Mouse (Mus musculus) kidney, adult 2 months (tissue): ENCODE data around the gene Eif2ak1. TPM values are rescaled to one million over a fixed set of nuclear protein-coding genes. Genes with fewer than 3 reads are reported as not detected.

Source experiments
- DNase-seq: peaks from one replicate; pipeline ENCODE4 v3.0.0; 2021
- H3K27ac ChIP-seq: fragments of 200-500 bp; 2 replicates; pipeline ENCODE4 v1.5.1; 2012; ENCODE audit warnings: low read depth, low read length, control low read depth, inconsistent platforms; ENCODE audit not compliant: insufficient read depth
- H3K27me3 ChIP-seq: fragments of 200-500 bp; replicated peaks from 2 replicates; pipeline ENCODE4 v1.6.1; 2012; ENCODE audit warnings: mild to moderate bottlenecking, moderate library complexity, low read length, inconsistent platforms; ENCODE audit not compliant: control insufficient read depth, insufficient read depth
- H3K36me3 ChIP-seq: fragments of 200-500 bp; 2 replicates; pipeline ENCODE4 v1.6.1; 2012; ENCODE audit warnings: mild to moderate bottlenecking, moderate library complexity, low read length, inconsistent platforms; ENCODE audit not compliant: control insufficient read depth, insufficient read depth
- H3K4me1 ChIP-seq: fragments of 200-500 bp; 2 replicates; pipeline ENCODE4 v1.6.1; 2011; ENCODE audit warnings: low read length; ENCODE audit not compliant: control insufficient read depth, insufficient read depth
- H3K4me3 ChIP-seq: fragments of 200-500 bp; 2 replicates; pipeline ENCODE4 v1.5.1; 2011; ENCODE audit warnings: mild to moderate bottlenecking, low read depth, low read length, control low read depth; ENCODE audit not compliant: insufficient read depth
- CTCF ChIP-seq: fragments of 200-500 bp; conservative IDR thresholded peaks from 2 replicates; pipeline ENCODE4 v1.5.1; 2011; ENCODE audit warnings: low read depth, mild to moderate bottlenecking, control low read depth, low read length, moderate library complexity, mixed read lengths; ENCODE audit not compliant: insufficient read depth, insufficient read length
- POLR2A ChIP-seq: fragments of 200-500 bp; IDR thresholded peaks from one replicate; pipeline ENCODE4 v1.6.1; 2011; ENCODE audit warnings: low read depth, low read length, control low read depth
- WGBS: fragments of 180-500 bp; shearing (Covaris S2); methylation state at CpG from one replicate; pipeline ENCODE4 v1.1.7; 2018; 5-methylcytosine and 5-hydroxymethylcytosine counted together
- polyA plus RNA-seq: library from polyadenylated mRNA; depleted of rRNA; stranded (reverse); fragments of >200 nt; gene quantifications from 2 replicates; pipeline ENCODE4 v1.2.3, GENCODE M21; 2012; rRNA removed

The Eif2ak1 gene
- polyA plus RNA-seq, 1 experiment: 29.9 TPM

DNA sequence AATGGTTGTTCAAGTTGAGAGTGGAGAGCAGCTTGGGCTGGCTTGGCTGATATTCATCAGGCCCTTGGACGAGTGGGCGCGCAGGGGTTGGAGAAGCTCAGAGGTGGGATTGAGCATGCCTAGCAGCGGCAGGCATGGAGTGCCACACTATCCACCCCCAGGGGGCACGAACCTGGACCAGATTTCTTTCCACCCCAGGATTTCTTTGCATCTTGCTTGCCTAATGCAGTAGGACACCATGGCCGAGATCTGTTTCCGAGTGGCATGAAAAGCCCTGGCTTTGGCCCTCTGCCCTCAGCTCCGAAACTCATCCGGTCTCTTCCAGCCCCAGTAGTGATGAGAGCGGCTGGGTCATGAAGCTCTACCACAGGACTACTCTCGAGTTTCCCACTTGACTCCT lies 115.8 kb downstream of the Eif2ak1 start:
- 85% methylated on average over 11 of the region's 11 CpGs for WGBS
- H3K36me3 ChIP-seq: no peaks in the 10 kb centered on the region
- H3K27ac ChIP-seq: no peak overlapping the region
- H3K4me1 ChIP-seq: no peaks in the 10 kb centered on the region
- DNase-seq: no peak
- no peaks in the 10 kb centered on the region for H3K27me3 ChIP-seq
- no peak overlapping the region for H3K4me3 ChIP-seq
- TF ChIP-seq CTCF: no peak
- no peak for TF ChIP-seq POLR2A

DNA sequence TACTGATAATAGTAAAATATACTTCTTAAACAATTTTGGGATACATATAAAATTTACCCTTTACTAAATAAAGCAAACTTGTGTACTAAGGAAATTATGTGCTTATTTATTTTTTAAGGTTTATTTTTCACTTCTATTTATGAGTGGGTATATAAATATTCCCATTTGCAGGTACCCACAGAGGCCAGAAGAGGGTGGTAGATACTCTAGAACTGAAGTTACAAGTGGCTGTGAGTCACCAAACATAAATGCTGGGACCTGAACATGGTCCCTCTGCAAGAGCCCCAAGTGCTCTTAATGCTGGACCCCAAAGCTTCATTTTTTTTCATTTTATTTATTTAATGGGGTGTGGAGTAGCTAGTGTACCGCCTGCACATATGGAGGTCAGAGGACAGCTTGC lies 116.3 kb downstream of the Eif2ak1 start:
- no peaks in the 10 kb centered on the region for H3K4me1 ChIP-seq
- 94% methylated on average over 1 of the region's 1 CpGs for WGBS
- TF ChIP-seq CTCF: no peak
- TF ChIP-seq POLR2A: no peak
- H3K27ac ChIP-seq: no peak overlapping the region
- H3K4me3 ChIP-seq: no peak overlapping the region
- no peak for DNase-seq
- no peaks in the 10 kb centered on the region for H3K27me3 ChIP-seq
- no peaks in the 10 kb centered on the region for H3K36me3 ChIP-seq

DNA sequence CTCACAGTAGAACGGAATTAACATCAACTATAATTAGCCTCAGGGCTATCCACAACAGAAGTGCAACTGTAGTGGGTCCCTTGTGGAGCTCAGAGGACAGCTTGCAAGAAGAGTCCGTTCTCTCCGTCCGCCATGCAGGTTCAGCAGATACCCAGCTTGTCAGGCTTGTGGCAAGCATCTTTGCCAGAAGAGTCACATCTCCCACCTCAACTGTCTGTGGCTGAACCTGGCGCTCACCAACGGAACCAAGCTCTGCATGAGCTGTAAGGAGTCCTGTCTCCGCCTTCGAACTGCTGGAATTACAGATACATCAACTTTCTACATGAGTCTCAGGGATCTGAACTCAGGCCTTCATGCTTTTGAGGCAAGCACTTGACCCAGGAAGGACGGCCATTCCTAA lies 118.6 kb downstream of the Eif2ak1 start:
- TF ChIP-seq POLR2A (no peak), CTCF (no peak)
- 86% methylated on average over 9 of the region's 9 CpGs for WGBS
- no peaks in the 10 kb centered on the region for H3K4me1 ChIP-seq
- H3K4me3 ChIP-seq: no peak overlapping the region
- H3K27me3 ChIP-seq: no peaks in the 10 kb centered on the region
- H3K27ac ChIP-seq: no peak overlapping the region
- H3K36me3 ChIP-seq: no peaks in the 10 kb centered on the region
- DNase-seq: no peak

DNA sequence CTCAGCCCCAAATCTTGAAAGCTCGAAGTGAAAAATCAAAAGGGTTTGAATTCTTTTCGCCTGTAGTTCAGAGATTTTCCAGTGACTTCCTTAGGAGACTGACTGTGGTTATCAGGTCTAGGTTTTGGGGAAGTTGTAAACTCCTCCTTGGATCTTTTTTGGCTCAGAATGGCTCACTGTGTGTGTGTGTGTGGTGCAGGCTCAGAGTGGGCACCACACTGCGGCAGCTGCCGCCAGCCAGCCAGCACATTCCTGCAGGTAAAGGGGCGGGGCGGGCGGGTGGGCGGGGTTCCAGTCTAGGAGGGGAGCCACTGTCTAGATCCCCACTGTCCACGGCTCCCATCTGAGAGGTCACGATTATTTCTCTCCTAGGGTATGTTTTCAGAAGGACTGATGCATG lies 124.0 kb downstream of the Eif2ak1 start:
- no peak for DNase-seq
- TF ChIP-seq CTCF: no peak
- TF ChIP-seq POLR2A: no peak
- Histone ChIP-seq H3K27me3 (no peaks in the 10 kb centered on the region), H3K4me1 (no peaks in the 10 kb centered on the region), H3K27ac (no peak overlapping the region), H3K36me3 (no peaks in the 10 kb centered on the region), H3K4me3 (no peak overlapping the region)
- WGBS: 18% methylated on average over 10 of the region's 10 CpGs

DNA sequence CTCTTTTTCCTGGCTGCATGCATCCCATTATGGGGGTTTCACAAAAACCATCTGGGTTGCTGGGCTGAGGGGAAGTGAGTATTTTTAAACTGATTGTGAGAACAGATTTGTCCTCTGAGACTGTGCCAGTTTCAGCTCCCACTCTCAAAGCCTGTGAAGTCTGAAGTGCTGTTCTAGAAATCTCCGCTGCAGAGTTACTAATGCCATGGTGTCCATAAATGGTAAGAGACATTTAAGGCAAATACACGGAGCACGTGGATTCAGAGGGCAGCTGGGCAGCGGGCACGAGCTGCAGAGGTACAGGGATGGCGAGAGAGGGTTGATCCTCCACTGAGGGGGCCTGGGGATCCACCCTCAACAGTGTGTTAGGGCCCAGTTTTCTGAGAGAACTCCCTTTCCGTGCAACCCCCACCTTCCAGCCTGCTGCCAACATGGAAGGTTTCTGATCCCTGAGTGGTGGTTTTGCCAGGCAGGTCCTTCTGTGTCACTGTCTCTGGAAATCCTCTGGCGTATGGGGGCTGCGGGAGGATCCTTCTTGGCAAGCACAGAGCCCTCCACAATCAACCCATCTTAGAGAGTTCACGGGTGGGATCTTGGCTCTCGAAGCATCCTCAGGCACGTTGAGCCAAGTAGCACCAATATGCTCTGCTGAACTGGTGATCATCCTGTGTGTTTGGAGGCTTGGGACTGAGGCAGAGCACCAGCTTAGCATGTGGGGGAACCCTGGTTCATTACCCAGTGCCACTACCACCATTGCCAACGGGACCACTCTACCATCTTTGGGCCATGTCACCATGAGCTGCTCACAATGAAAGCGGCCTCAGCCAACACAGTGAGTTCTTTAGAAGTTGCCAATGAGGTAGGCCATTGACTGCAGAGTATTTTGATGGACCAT lies 125.9 kb downstream of the Eif2ak1 start:
- no peak overlapping the region for H3K27ac ChIP-seq
- no peaks in the 10 kb centered on the region for H3K27me3 ChIP-seq
- TF ChIP-seq CTCF (no peak), POLR2A (no peak)
- H3K36me3 ChIP-seq: no peaks in the 10 kb centered on the region
- H3K4me1 ChIP-seq: no peaks in the 10 kb centered on the region
- H3K4me3 ChIP-seq: no peak overlapping the region
- 89% methylated on average over 14 of the region's 14 CpGs for WGBS
- DNase-seq: no peak

DNA sequence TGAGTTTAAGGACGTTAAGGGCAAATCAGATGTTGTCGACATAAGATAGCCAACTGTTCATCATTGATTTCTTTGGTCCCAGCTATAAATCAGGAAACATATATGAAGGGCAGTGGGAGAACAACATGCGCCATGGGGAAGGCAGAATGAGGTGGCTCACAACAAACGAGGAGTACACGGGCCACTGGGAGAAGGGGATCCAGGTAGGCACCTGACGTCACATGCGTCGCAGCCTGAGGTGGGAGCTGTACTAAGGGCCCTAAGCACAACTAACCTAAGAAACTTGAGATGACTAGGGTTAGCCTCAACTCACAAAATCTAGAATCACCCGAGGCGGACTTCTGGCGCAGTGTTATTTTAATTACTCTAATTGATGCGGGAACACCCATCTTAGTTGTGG lies 130.8 kb downstream of the Eif2ak1 start:
- no peak overlapping the region for H3K27ac ChIP-seq
- H3K27me3 ChIP-seq: no peaks in the 10 kb centered on the region
- H3K4me1 ChIP-seq: no peaks in the 10 kb centered on the region
- no peaks in the 10 kb centered on the region for H3K36me3 ChIP-seq
- 80% methylated on average over 12 of the region's 12 CpGs for WGBS
- H3K4me3 ChIP-seq: no peak overlapping the region
- TF ChIP-seq POLR2A: no peak
- TF ChIP-seq CTCF: no peak
- no peak for DNase-seq

DNA sequence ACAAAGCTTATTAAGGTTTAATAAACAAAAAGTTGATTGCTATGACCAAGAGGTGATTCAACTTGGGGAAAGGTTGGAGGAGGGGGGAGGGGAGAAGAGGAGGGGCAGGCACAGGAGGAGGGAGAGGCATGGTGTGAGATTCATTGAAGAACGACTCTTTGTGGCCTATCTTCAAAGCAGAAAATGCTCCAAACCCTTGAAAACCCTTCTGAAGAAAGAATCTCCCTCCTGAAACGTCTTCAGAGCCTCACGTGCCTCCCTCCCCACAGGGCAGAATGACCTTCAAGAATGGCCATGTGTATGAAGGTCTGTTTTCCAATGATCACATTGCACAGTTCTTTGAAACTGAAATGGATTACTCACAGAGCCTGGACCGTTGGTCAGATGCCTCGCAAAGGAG lies 132.4 kb downstream of the Eif2ak1 start:
- Histone ChIP-seq H3K4me1 (no peaks in the 10 kb centered on the region), H3K4me3 (no peak overlapping the region), H3K27me3 (no peaks in the 10 kb centered on the region), H3K27ac (no peak overlapping the region), H3K36me3 (no peaks in the 10 kb centered on the region)
- 44% methylated on average over 5 of the region's 5 CpGs for WGBS
- DNase-seq: no peak
- TF ChIP-seq POLR2A (no peak), CTCF (no peak)

Other genes with a start within 250 kb of the Eif2ak1 start
- 22.8 and 25.0 TPM in 2 replicates for gene Cyth3, start 195.3 kb upstream of the Eif2ak1 start, polyA plus RNA-seq
- gene Usp42, start 85.5 kb upstream of the Eif2ak1 start, polyA plus RNA-seq: 3.9 and 4.3 TPM in 2 replicates
- 0.08 and 0.14 TPM in 2 replicates for gene Ankrd61, start 79.9 kb downstream of the Eif2ak1 start, polyA plus RNA-seq
- 35.9 and 41.9 TPM in 2 replicates for gene Aimp2, start 92.1 kb downstream of the Eif2ak1 start, polyA plus RNA-seq
- 2.0 and 2.5 TPM in 2 replicates for gene Pms2, start 92.2 kb downstream of the Eif2ak1 start, polyA plus RNA-seq
- not detected in 2 replicates for gene Gm42421, start 110.4 kb downstream of the Eif2ak1 start, polyA plus RNA-seq
- gene Rsph10b, start 115.2 kb downstream of the Eif2ak1 start, polyA plus RNA-seq: 0.31 and 0.61 TPM in 2 replicates
- 12.9 and 17.3 TPM in 2 replicates for gene Ccz1, start 197.1 kb downstream of the Eif2ak1 start, polyA plus RNA-seq
- gene Ocm, start 208.9 kb downstream of the Eif2ak1 start, polyA plus RNA-seq: not detected in 2 replicates